Mouse (Mus musculus) stomach, postnatal 0 days (tissue): Measurements from ENCODE around the gene Sgip1.

Experiments
- CTCF ChIP-seq: IDR thresholded peaks from 2 replicates; pipeline ENCODE4 v1.5.1; 2016; ENCODE audit warnings: antibody characterized with exemption, low read depth, mild to moderate bottlenecking, moderate library complexity
- EP300 ChIP-seq: optimal IDR thresholded peaks from 2 replicates; pipeline ENCODE3; 2016; ENCODE audit warnings: antibody characterized with exemption

DNA sequence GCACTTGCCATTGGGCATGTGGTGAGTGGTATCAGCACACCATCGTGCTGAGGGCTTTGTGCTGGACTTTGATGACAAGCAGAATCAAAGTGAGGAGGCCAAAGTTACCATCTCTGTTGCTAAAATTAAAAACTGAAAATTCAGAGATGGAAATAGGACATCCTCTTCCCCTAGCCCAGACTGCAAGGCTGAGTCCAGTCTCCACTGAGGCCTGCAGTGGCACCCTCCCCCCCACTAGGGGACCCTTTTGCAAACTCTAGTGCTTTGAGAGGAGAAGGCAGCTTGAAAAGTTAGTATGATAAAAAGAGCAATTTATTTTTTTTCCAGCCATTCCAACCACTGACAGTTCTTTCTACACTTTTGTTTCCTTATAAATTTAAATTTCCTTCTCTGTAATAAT, 93.6 kb downstream of the Sgip1 start:
- TF ChIP-seq CTCF (peak; percentile 16; the same call in 1 of the 2 replicates), EP300 (no peak)
